Mouse (Mus musculus) gonadal fat pad, adult 2 months (tissue): ENCODE data around the gene Gm13889. TPM values are rescaled to one million over a fixed set of nuclear protein-coding genes. Genes with fewer than 3 reads are reported as not detected.

Experiments
- DNase-seq: peaks from one replicate; pipeline ENCODE4 v3.0.0-alpha.2; 2012; ENCODE audit warnings: low read depth
- polyA plus RNA-seq: library from polyadenylated mRNA; depleted of rRNA; stranded (reverse); fragments of >200 nt; gene quantifications from 2 replicates; pipeline ENCODE4 v1.2.3, GENCODE M21; 2012; rRNA removed

Gm13889 gene
- polyA plus RNA-seq = 7.1 and 9.6 TPM in 2 replicates

DNA sequence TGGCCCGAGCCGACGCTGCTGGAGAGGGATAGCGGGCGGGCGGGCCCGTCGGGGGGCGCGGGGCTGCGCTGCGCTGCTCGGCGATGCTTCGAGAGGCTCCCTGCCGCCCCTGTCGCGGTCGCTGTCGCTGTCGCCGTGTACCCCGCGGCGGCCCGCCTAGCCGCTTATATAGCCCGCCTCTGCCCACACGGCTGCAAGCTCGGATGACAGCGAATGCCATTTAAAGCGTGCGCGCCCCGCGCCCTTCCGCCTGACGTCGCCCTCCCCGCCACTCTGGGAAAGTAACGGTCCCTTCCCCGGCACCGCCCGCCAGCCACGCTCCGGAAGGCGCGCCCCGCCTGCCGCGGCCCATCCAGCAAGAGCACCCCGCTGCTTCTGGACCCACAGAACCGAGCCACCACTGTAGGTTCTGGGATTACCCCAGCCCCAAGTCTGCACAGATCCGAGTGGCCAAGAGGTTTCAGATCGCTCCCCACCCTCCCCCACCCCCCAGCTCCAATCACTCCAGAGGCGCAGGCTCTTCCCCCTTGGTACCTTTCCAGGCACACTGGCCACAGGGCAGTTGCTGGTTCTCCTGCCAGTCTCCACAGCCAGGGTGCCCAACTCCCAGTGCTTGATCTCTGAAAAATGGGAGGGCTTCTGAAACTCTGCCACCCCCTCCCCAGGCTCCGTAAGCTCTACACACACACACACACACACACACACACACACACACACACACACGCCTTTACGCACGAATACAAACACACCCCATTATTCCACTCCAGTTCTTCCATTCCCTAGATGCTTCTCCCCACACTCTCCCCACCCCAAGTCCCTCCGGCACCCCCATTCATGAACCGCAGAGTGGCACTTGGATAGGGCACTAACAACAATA lies at the start of gene Gm13889:
Gene Gm13889, minus strand, starts transcription at position 294 of the 877 bp plus-strand sequence.
- DNase-seq = no peak

- no peak for DNase-seq
These were observed 45.3 kb upstream of the Gm13889 start for GRCm38 (mm10) chr2:94002331-94002730.

- no peak for DNase-seq
These were observed 44.9 kb upstream of the Gm13889 start for GRCm38 (mm10) chr2:94001918-94002317.

- no peak for DNase-seq
These were observed 44.4 kb upstream of the Gm13889 start for GRCm38 (mm10) chr2:94001411-94001810.

GRCm38 (mm10) chr2:93996254-93996653 lies 39.3 kb upstream of the Gm13889 start, which contains the start of gene Gm27027:
Gm27027 (minus strand) TSS chr2:93996354.
- DNase-seq = no peak

DNA sequence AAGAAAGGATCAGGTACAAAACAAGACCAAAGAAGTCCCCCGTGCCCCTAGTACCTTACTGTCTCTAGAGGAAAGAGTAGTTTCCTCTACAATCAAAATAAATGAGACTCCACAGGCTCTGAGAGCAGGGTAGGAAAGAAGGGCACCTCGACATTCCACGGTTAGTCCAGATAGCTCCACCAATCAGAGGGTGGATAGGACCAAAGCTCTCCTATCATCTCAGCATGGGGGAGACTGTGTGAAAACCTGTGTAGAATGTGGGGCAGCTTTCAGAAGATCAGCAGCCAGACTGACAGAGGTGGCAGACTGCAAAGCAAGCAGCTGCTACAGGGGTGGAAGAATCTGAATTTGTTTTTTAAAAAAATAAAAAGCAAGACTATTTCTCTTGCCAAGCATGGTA lies 35.8 kb upstream of the Gm13889 start:
- DNase-seq = no peak

DNA sequence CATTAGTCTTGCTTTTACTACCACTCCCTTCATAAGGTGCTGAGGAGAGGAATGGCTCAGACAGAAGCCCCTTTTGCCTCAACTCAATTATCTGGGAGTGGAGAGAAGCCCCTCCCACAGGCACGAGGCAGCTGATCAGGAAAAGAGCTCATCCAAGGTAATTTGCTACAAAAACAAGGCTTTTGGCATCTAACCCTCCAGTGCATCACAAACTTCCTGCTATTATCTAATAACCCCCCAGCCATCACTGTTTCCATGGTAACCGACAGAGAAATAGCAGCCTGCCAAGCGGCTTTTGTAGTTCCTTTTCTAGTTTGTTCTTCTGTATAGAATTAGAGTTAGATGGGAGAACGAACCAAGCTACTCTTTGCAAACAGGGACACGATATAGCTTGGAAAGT lies 35.3 kb upstream of the Gm13889 start:
- no peak for DNase-seq

- DNase-seq = no peak
These were observed 34.3 kb upstream of the Gm13889 start for GRCm38 (mm10) chr2:93991336-93991735.

- DNase-seq = no peak
These were observed 31.4 kb upstream of the Gm13889 start for GRCm38 (mm10) chr2:93988440-93988839.

DNA sequence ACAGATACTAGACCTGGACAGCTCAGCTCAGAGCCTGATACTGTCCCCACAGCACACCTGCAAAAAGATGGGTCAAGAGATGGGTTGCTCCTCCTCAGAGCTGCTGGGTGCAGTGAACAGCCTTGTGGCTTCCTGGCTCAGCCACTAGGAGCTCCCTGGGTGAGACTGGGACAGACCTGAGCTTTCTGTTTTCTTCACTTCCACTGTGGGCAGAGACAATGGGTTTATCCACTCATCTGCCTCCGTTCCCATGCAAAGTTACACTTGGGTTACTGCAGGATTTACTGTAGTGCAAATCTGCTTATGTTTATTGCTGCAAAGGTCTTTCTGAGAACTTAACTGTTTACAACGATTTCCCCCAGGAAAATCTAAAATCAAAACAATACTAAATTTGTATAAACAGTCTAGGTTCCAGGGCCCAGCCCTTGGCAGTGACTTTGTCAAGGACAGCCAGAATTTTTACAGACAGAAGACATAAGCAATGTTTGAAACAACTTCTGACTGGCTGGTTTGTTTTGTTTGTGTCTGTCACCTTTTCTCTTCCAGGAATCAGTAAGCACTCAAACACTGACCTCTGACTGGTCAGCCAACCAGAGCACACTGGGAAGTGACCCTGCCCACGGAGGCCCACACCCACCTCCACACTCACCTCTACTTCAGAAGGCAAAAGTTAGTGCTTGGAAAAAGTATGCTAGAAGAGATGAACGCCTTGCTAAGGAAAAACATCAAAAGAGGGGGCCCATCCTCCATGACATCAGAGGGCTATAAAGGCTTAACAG lies 25.6 kb upstream of the Gm13889 start:
- DNase-seq = no peak

- DNase-seq = no peak
These were observed 22.5 kb upstream of the Gm13889 start for GRCm38 (mm10) chr2:93979249-93980120.

GRCm38 (mm10) chr2:93976436-93977252 lies 19.6 kb upstream of the Gm13889 start:
- DNase-seq = no peak

DNA sequence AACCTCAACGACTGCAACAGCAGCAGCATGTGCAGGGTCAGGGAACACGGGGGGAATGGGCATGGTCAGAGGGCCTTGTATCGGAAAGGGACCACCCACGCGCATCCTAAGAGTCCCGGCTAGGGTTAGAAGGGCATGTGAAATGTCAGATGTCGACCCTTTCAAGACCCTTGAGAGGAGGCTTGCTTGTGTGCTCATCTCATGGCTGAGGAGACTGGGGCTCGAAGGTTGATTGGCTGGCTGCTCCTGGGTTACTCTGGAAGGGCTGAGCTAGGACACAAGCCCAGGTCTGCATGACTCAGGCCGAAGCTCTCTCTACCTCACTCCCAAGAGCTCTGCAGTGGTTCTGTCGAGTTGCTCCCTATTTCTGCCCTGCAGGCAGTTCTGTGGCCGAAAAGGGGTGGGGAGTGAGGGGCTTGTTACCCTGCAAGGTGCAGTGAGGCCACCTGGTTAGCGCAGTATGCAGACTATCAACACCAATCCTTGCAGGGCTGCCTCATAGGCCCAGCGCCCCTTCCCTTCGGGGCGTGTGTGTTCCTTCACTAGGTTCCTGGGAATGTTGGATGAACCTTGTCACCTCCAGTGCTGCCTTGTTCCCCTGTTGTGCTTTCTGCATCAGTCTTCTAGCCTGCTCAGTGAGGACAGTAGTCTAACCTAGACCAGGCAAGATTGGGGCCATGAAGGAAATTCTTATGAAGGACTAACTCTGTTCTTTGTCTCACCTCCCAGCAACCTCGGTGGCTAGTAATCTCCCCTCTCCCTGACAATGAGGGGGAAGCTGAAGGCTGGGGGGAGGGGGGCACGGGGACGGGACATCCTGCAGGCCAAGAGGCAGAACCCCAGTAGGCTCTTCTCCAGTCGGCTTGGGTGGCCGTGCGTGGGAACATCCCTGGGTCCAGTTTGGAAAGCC lies 18.8 kb upstream of the Gm13889 start:
- DNase-seq = no peak

GRCm38 (mm10) chr2:93975041-93975440 lies 18.0 kb upstream of the Gm13889 start:
- DNase-seq = no peak

DNA sequence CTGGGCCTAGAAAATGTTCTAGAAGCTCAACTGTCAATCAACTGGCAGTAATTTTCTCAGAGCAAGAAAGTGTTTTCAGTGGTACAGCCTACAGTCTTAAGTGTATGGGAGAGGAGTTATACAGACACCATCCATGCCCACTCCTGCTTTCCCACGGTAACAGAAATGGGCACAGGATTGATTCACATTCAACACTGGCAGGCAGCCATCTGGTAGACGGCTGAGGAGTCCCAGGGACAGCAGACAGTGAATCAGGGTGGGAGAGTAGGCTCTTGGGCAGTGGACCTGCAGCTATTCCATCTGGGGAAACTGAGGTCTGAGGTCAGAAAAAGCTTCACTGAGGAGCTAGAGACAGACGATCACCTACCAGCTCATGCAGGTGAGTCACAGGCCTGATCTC lies 14.6 kb upstream of the Gm13889 start:
- DNase-seq = no peak

- no peak for DNase-seq
These were observed 7.6 kb upstream of the Gm13889 start for GRCm38 (mm10) chr2:93964494-93965160.

DNA sequence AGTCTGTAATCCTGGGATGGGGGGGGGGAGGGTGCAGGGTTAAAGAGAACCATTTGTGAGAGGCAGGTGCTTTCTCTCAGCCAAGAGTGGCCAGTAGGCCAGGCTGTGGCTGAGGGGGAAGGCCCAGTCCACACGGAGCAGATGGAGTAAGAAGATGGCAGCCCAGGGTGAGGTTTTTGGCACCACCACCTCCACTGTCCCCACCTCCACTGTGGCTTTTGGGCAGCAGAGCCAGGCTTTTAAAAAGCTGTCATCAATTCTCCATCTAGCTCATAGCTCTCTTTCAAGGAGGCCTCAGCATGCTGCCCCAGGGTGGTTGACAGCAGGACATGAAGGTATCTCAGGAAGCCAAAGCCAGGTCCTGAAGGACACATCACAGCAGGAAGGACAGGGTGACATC lies 6.8 kb upstream of the Gm13889 start:
- DNase-seq = no peak

GRCm38 (mm10) chr2:93961716-93962115 lies 4.7 kb upstream of the Gm13889 start:
- DNase-seq = no peak

DNA sequence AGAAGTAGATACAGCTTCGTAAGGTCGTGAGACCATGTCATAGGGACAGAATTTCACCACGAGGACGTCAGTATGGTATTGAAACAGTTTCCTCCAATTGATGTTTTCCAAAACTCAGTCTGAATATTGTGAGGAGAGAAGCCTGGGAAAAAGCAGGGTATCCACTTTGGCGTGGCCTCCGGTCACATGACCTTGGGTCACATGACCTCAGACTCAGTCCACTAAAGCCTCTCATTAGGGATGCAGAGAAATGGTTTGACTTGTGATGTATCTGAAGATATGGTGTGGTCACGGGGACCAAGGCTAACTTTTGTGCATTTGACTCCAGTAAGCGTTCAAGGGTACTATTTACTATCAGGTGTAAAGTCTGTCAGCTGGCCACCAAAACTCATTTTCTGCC lies 2.3 kb upstream of the Gm13889 start:
- no peak for DNase-seq
